Comparison of ENCODE assay signal across 22 mouse cellular contexts in genomic region chr9:42275761-42276145, GRCm38 (mm10). TPM values are rescaled to one million over a fixed set of nuclear protein-coding genes. Genes with fewer than 3 reads are reported as not detected.
DNase-seq lines count a peak whose midpoint lies in the region; ATAC-seq and TF ChIP-seq lines count a peak whose summit lies in the region.
"Had no signal": no experiment of that assay in that cellular context is flagged by ENCODE, and none has a peak within 500 bp of the region (broad histone marks: within the 10 kb centered on the region; RNA-seq: fewer than 3 reads in every experiment).

No protein-coding gene starts in this region.

- no peaks in the 10 kb centered on the region for H3K27me3 ChIP-seq in forebrain, postnatal 0 days (ENCODE audit: insufficient read depth, low read length)
- H3K27me3 ChIP-seq in forebrain, embryonic 13.5 days, result no peaks in the 10 kb centered on the region
- no peaks in the 10 kb centered on the region for H3K27me3 ChIP-seq in heart, embryonic 12.5 days (replicated peaks)
- H3K27me3 ChIP-seq in kidney, postnatal 0 days (ENCODE audit: insufficient read depth, low read length), result no peaks in the 10 kb centered on the region
- no peaks in the 10 kb centered on the region for H3K27me3 ChIP-seq in kidney, embryonic 16.5 days (ENCODE audit: insufficient read depth, low read length)
- H3K27me3 ChIP-seq: CH12.LX; limb, embryonic 15.5 days; midbrain, embryonic 13.5 days; neural tube, embryonic 13.5 days; stomach, embryonic 15.5 days had no signal

- H3K9me3 ChIP-seq in forebrain, postnatal 0 days (ENCODE audit: low read length), result no peaks in the 10 kb centered on the region
- H3K9me3 ChIP-seq in forebrain, embryonic 13.5 days (replicated peaks), result no peaks in the 10 kb centered on the region
- no peaks in the 10 kb centered on the region for H3K9me3 ChIP-seq in heart, embryonic 12.5 days (replicated peaks)
- no peaks in the 10 kb centered on the region for H3K9me3 ChIP-seq in kidney, postnatal 0 days (replicated peaks; ENCODE audit: low read length)
- H3K9me3 ChIP-seq in kidney, embryonic 16.5 days (ENCODE audit: low read length), result no peaks in the 10 kb centered on the region
- H3K9me3 ChIP-seq: limb, embryonic 10.5 days; limb, embryonic 15.5 days; midbrain, embryonic 13.5 days; neural tube, embryonic 13.5 days; stomach, embryonic 15.5 days had no signal

- no peaks in the 10 kb centered on the region for H3K4me1 ChIP-seq in forebrain, postnatal 0 days (ENCODE audit: insufficient read depth)
- no peaks in the 10 kb centered on the region for H3K4me1 ChIP-seq in forebrain, embryonic 13.5 days
- H3K4me1 ChIP-seq in heart, embryonic 12.5 days (replicated peaks), result no peaks in the 10 kb centered on the region
- H3K4me1 ChIP-seq in kidney, postnatal 0 days (replicated peaks; ENCODE audit: insufficient read depth, low read length), result no peaks in the 10 kb centered on the region
- H3K4me1 ChIP-seq in kidney, embryonic 16.5 days (ENCODE audit: insufficient read depth, low read length), result no peaks in the 10 kb centered on the region
- H3K4me1 ChIP-seq: limb, embryonic 10.5 days; limb, embryonic 15.5 days; midbrain, embryonic 13.5 days; neural tube, embryonic 13.5 days; stomach, embryonic 15.5 days had no signal

- no peak for TF ChIP-seq CTCF in forebrain, postnatal 0 days (IDR thresholded peaks at IDR 0.05; ENCODE audit: low read depth)
- no peak for TF ChIP-seq CTCF in kidney, postnatal 0 days (IDR thresholded peaks at IDR 0.05; ENCODE audit: low read depth)

- no peak overlapping the region for H3K27ac ChIP-seq in forebrain, postnatal 0 days (ENCODE audit: low read depth, low read length)
- H3K27ac ChIP-seq in forebrain, embryonic 13.5 days, result no peak overlapping the region
- no peak overlapping the region for H3K27ac ChIP-seq in heart, embryonic 12.5 days (ENCODE audit: poor library complexity, severe bottlenecking)
- no peak overlapping the region for H3K27ac ChIP-seq in kidney, postnatal 0 days
- no peak overlapping the region for H3K27ac ChIP-seq in kidney, embryonic 16.5 days (ENCODE audit: low read length)
- H3K27ac ChIP-seq: heart, adult 2 months; limb, embryonic 10.5 days; limb, embryonic 15.5 days; macrophage; midbrain, embryonic 13.5 days; neural tube, embryonic 13.5 days; stomach, embryonic 15.5 days had no signal

- no peak overlapping the region for H3K4me3 ChIP-seq in forebrain, postnatal 0 days (ENCODE audit: low read depth, low read length)
- H3K4me3 ChIP-seq in forebrain, embryonic 13.5 days, result no peak overlapping the region
- H3K4me3 ChIP-seq in heart, embryonic 12.5 days, result no peak overlapping the region
- H3K4me3 ChIP-seq in kidney, postnatal 0 days (replicated peaks; ENCODE audit: low read depth, low read length), result no peak overlapping the region
- H3K4me3 ChIP-seq in kidney, embryonic 16.5 days (ENCODE audit: low read length), result no peak overlapping the region
- H3K4me3 ChIP-seq: erythroblast, embryonic 14.5 days; heart, adult 2 months; limb, embryonic 10.5 days; limb, embryonic 15.5 days; midbrain, embryonic 13.5 days; neural tube, embryonic 13.5 days; stomach, embryonic 15.5 days had no signal

- peak; percentile 10; the same call in 1 of the 2 replicates for ATAC-seq in forebrain, postnatal 0 days
- no peak for ATAC-seq in forebrain, embryonic 13.5 days
- no peak for ATAC-seq in heart, embryonic 12.5 days (ENCODE audit: insufficient number of reproducible peaks, low FRiP score)
- ATAC-seq in kidney, postnatal 0 days (replicated peaks; ENCODE audit: low FRiP score, low read depth), result no peak
- no peak for ATAC-seq in kidney, embryonic 16.5 days (ENCODE audit: low FRiP score, low TSS enrichment)
- ATAC-seq: intestine, embryonic 16.5 days; midbrain, embryonic 13.5 days had no signal

- no peak for DNase-seq in forebrain, postnatal 0 days
- no peak for DNase-seq in heart, adult 18-20 months
- no peak for DNase-seq in kidney, postnatal 0 days (ENCODE audit: low spot score)
- DNase-seq in retina, postnatal 1 day, result peak; percentile 37
- DNase-seq: adrenal gland, adult 8-10 months; gastrocnemius, postnatal 25 days; heart, adult 2 months; layer of hippocampus, postnatal 36 days; lung, adult 2 months; right cerebral cortex, postnatal 14 days had no signal

- 64% methylated on average over 11 of the region's 11 CpGs for WGBS in forebrain, postnatal 0 days
- WGBS in forebrain, embryonic 13.5 days, result 66% methylated on average over 11 of the region's 11 CpGs
- 53% methylated on average over 11 of the region's 11 CpGs for WGBS in heart, embryonic 12.5 days
- WGBS in kidney, postnatal 0 days, result 54% methylated on average over 11 of the region's 11 CpGs
- WGBS in kidney, embryonic 16.5 days, result 60% methylated on average over 11 of the region's 11 CpGs

- no peaks in the 10 kb centered on the region for H3K36me3 ChIP-seq in forebrain, postnatal 0 days (ENCODE audit: insufficient read depth)
- H3K36me3 ChIP-seq in forebrain, embryonic 13.5 days (ENCODE audit: poor library complexity, severe bottlenecking), result no peaks in the 10 kb centered on the region
- H3K36me3 ChIP-seq in heart, embryonic 12.5 days, result no peaks in the 10 kb centered on the region
- no peaks in the 10 kb centered on the region for H3K36me3 ChIP-seq in kidney, postnatal 0 days (ENCODE audit: insufficient read depth, low read length)
- no peaks in the 10 kb centered on the region for H3K36me3 ChIP-seq in kidney, embryonic 16.5 days (ENCODE audit: insufficient read depth, low read length)
- H3K36me3 ChIP-seq: limb, embryonic 10.5 days; limb, embryonic 15.5 days; midbrain, embryonic 13.5 days; neural tube, embryonic 13.5 days; stomach, embryonic 15.5 days had no signal

- no peak overlapping the region for H3K4me2 ChIP-seq in forebrain, postnatal 0 days (ENCODE audit: low read depth)
- H3K4me2 ChIP-seq in forebrain, embryonic 13.5 days, result no peak overlapping the region
- H3K4me2 ChIP-seq in heart, embryonic 12.5 days, result peak overlapping the region; percentile 31; the same call in 1 of the 2 replicates
- 0 out of 2 replicates have a peak overlapping the region, but pooled peaks have one; percentile 10 for H3K4me2 ChIP-seq in kidney, postnatal 0 days (ENCODE audit: low read length)
- H3K4me2 ChIP-seq in kidney, embryonic 16.5 days (replicated peaks; ENCODE audit: low read depth, low read length), result no peak overlapping the region
- H3K4me2 ChIP-seq: limb, embryonic 15.5 days; midbrain, embryonic 13.5 days; neural tube, embryonic 13.5 days; stomach, embryonic 15.5 days had no signal

- H3K9ac ChIP-seq in forebrain, postnatal 0 days, result no peak overlapping the region
- H3K9ac ChIP-seq in forebrain, embryonic 13.5 days, result no peak overlapping the region
- no peak overlapping the region for H3K9ac ChIP-seq in heart, embryonic 12.5 days
- no peak overlapping the region for H3K9ac ChIP-seq in kidney, postnatal 0 days (ENCODE audit: low read depth, low read length)
- H3K9ac ChIP-seq in kidney, embryonic 16.5 days (replicated peaks; ENCODE audit: low read length), result no peak overlapping the region
- H3K9ac ChIP-seq: limb, embryonic 15.5 days; midbrain, embryonic 13.5 days; neural tube, embryonic 13.5 days; stomach, embryonic 15.5 days had no signal

RNA-seq across cellular contexts. Expression of gene Sc5d, which starts 11.7 kb away (rescaled TPM):
- 37.2 and 48.6 TPM in 2 replicates for total RNA-seq in forebrain, postnatal 0 days (2014; rRNA removed)
- 52.9 and 75.6 TPM in 2 replicates for polyA plus RNA-seq in forebrain, postnatal 0 days (2015; fragmentation: Nextera tagmentation; extraction: Ambion mirVana)
- 62.1 and 66.0 TPM in 2 replicates for polyA plus RNA-seq in forebrain, embryonic 13.5 days (2015; fragmentation: Nextera tagmentation; extraction: Ambion mirVana)
- polyA plus RNA-seq in heart, embryonic 12.5 days (2016; fragmentation: Nextera tagmentation; extraction: Ambion mirVana), result 42.7 and 43.3 TPM in 2 replicates
- 10 to 100 TPM; 14.8 to 19.5 TPM for total RNA-seq in heart, adult 18-20 months (2021)
- polyA plus RNA-seq in kidney, postnatal 0 days (2015; fragmentation: Nextera tagmentation; extraction: Ambion mirVana), result 36.0 and 40.8 TPM in 2 replicates
- polyA plus RNA-seq in kidney, embryonic 16.5 days (2015; fragmentation: Nextera tagmentation; extraction: Ambion mirVana), result 33.8 and 36.6 TPM in 2 replicates

Comparison
In these comparisons a context has a peak if more than half of its experiments do, and no peak if none do; other contexts are left out.
1. H3K4me2 ChIP-seq: peak in heart, embryonic 12.5 days (single experiment) and kidney, postnatal 0 days (single experiment); none in forebrain, postnatal 0 days (single experiment), forebrain, embryonic 13.5 days (single experiment) and kidney, embryonic 16.5 days (single experiment).